Mouse (Mus musculus): Measurements from ENCODE around the gene Vasp. TPM values are rescaled to one million over a fixed set of nuclear protein-coding genes. Genes with fewer than 3 reads are reported as not detected.
A peak's percentile ranks its signal among the peaks of the same experiment; 100 is the strongest.
"Not testable (repeated sequence)": the region's sequence is repeated elsewhere in the genome, so short reads cannot be mapped to it uniquely, and the experiment has no call there.

Gene Vasp
- total and polyA plus RNA-seq, 2 experiments from 2014 or later, result 35.5 to 62.6 TPM

- WGBS, result 0% methylated on average over 25 of the region's 35 CpGs
- TF ChIP-seq CTCF (IDR thresholded peaks at IDR 0.05; ENCODE audit: low read depth), result no peak
- H3K9me3 ChIP-seq (ENCODE audit: low read length), result no peaks in the 10 kb centered on the region
These were observed 11.3 kb upstream of the Vasp start for GRCm38 (mm10) chr7:19282791-19283405.

GRCm38 (mm10) chr7:19282385-19282784 is 10.8 kb upstream of the Vasp start, which contains the start of gene Rtn2:
Gene Rtn2 (plus strand): TSS chr7:19282624.
- H3K27ac ChIP-seq, result peak within 1 kb of the TSS; percentile 87
- 1% methylated on average over 36 of the region's 37 CpGs for WGBS
- no peaks in the 10 kb centered on the region for H3K4me1 ChIP-seq (ENCODE audit: insufficient read depth, low read length)
- H3K27me3 ChIP-seq (ENCODE audit: insufficient read depth, low read length), result peaks cover 37% of the 10 kb centered on the region
- peak within 1 kb of the TSS; percentile 73 for H3K4me2 ChIP-seq (ENCODE audit: low read depth, low read length)
- peak; percentile 90 for DNase-seq (ENCODE audit: low spot score)
- no peak for TF ChIP-seq CTCF (IDR thresholded peaks at IDR 0.05; ENCODE audit: low read depth)
- no peaks in the 10 kb centered on the region for H3K9me3 ChIP-seq (ENCODE audit: low read length)
- H3K4me3 ChIP-seq (ENCODE audit: low read length), result peak within 1 kb of the TSS; percentile 72
- H3K36me3 ChIP-seq (ENCODE audit: insufficient read depth, low read length), result 0 out of 2 replicates have a peak, but pooled peaks cover 3% of the 10 kb centered on the region
- ATAC-seq, result peak; percentile 81
- peak within 1 kb of the TSS; percentile 95 for H3K9ac ChIP-seq (replicated peaks; ENCODE audit: low read length)

More at GRCm38 (mm10) chr7:19282791-19283405, 11.3 kb upstream of the Vasp start:
- peak; percentile 64 for DNase-seq (ENCODE audit: low spot score)
- Histone ChIP-seq H3K27me3 (ENCODE audit: insufficient read depth, low read length) (peaks cover 34% of the 10 kb centered on the region), H3K9ac (replicated peaks; ENCODE audit: low read length) (peak overlapping the region; percentile 95), H3K27ac (peak overlapping the region; percentile 87), H3K4me2 (ENCODE audit: low read depth, low read length) (peak overlapping the region; percentile 73), H3K36me3 (ENCODE audit: insufficient read depth, low read length) (0 out of 2 replicates have a peak, but pooled peaks cover 8% of the 10 kb centered on the region), H3K4me3 (ENCODE audit: low read length) (peak overlapping the region; percentile 72), H3K4me1 (ENCODE audit: insufficient read depth, low read length) (no peaks in the 10 kb centered on the region)
- peak; percentile 76 for ATAC-seq

DNA sequence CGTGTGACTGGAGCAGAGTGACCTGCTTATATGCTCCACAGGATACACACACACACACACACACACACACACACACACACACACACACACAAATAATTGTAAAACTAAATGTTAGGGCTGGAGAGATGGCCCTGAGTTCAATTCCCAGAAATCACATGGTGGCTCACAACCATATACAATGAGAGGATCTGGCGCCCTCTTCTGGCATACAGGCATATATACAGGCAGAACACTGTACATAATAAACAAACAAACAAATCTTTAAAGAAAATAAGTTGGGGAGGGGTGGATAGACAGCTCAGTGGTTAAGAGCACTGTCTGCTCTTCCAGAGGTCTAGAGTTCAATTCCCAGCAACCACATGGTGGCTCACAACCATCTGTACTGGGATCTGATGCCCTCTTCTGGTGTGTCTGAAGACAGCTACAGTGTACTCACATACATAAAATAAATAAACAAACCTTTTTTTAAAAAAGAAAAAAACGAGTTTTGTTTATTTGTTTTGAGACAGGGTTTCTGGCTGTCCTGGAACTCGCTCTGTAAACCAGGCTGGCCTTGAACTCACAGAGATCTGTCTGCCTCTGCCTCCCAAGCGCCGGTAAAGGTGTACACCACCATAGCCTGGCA is 10.2 kb upstream of the Vasp start:
- peak; percentile 0; the same call in 1 of the 2 replicates for ATAC-seq
- H3K9ac ChIP-seq (replicated peaks; ENCODE audit: low read length), result not testable (repeated sequence)
- peak; percentile 72 for TF ChIP-seq CTCF (IDR thresholded peaks at IDR 0.05; ENCODE audit: low read depth)

DNA sequence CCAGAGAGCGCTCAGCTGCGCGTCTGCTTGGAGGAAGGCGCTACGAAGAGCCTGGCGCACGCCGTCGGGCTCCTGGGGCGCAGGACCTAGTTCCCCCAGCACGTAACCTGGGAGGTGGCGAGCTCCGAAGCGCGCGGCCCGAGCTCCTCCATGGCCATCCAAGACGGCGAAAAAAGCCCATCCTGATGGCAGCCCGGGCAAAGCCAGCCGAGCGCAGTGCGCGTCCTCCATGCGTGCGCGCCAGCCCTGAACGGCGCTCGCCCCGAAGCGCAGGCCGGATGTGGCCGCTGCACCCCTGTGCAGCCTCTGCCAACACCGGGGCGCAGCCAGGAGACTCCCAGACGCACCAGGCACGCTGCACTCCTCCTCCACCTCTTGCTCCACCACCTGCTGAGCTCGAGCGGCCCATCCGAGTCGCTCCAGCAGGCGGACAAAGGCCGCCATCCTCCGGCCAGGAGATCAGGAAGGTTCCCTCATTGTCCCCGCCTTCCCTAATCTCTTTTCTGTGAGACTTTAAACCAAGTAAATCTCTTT is 8.0 kb upstream of the Vasp start, which contains the start of gene Ppm1n:
Ppm1n (minus strand) TSS at position 484 of the 534 bp plus-strand sequence.
- no peaks in the 10 kb centered on the region for H3K4me1 ChIP-seq (ENCODE audit: insufficient read depth, low read length)
- H3K9me3 ChIP-seq (ENCODE audit: low read length), result no peaks in the 10 kb centered on the region
- WGBS, result under 1% methylated on average over 46 of the region's 46 CpGs
- H3K4me3 ChIP-seq (ENCODE audit: low read length), result peak within 1 kb of the TSS; percentile 35
- H3K36me3 ChIP-seq (ENCODE audit: insufficient read depth, low read length), result no peaks in the 10 kb centered on the region
- DNase-seq (ENCODE audit: low spot score) (no peak), ATAC-seq (no peak)
- H3K27ac ChIP-seq, result no peak within 1 kb of the TSS
- 0 out of 2 replicates have a peak within 1 kb of the TSS, but pooled peaks have one; percentile 24 for H3K9ac ChIP-seq (replicated peaks; ENCODE audit: low read length)
- no peak for TF ChIP-seq CTCF (IDR thresholded peaks at IDR 0.05; ENCODE audit: low read depth)
- peaks cover 37% of the 10 kb centered on the region for H3K27me3 ChIP-seq (ENCODE audit: insufficient read depth, low read length)
- H3K4me2 ChIP-seq (ENCODE audit: low read depth, low read length), result peak within 1 kb of the TSS; percentile 51

More for the DNA sequence above, 10.2 kb upstream of the Vasp start:
- Histone ChIP-seq H3K27me3 (ENCODE audit: insufficient read depth, low read length) (peaks cover 37% of the 10 kb centered on the region), H3K4me3 (ENCODE audit: low read length) (peak overlapping the region; percentile 72), H3K4me2 (ENCODE audit: low read depth, low read length) (peak overlapping the region; percentile 73)
- not testable (repeated sequence) for H3K27ac ChIP-seq; H3K36me3 ChIP-seq (ENCODE audit: insufficient read depth, low read length); H3K4me1 ChIP-seq (ENCODE audit: insufficient read depth, low read length); H3K9me3 ChIP-seq (ENCODE audit: low read length)
- DNase-seq (ENCODE audit: low spot score), result peak; percentile 70
- 40% methylated on average over 6 of the region's 6 CpGs for WGBS

- no peak overlapping the region for H3K27ac ChIP-seq
- no peak for TF ChIP-seq CTCF (IDR thresholded peaks at IDR 0.05; ENCODE audit: low read depth)
- H3K4me1 ChIP-seq (ENCODE audit: insufficient read depth, low read length), result no peaks in the 10 kb centered on the region
- H3K4me3 ChIP-seq (ENCODE audit: low read length), result peak overlapping the region; percentile 35
- DNase-seq (ENCODE audit: low spot score) (no peak), ATAC-seq (no peak)
- H3K4me2 ChIP-seq (ENCODE audit: low read depth, low read length), result peak overlapping the region; percentile 51
- H3K27me3 ChIP-seq (ENCODE audit: insufficient read depth, low read length), result peaks cover 37% of the 10 kb centered on the region
- H3K9me3 ChIP-seq (ENCODE audit: low read length), result no peaks in the 10 kb centered on the region
- H3K9ac ChIP-seq (replicated peaks; ENCODE audit: low read length), result 0 out of 2 replicates have a peak overlapping the region, but pooled peaks have one; percentile 24
- no peaks in the 10 kb centered on the region for H3K36me3 ChIP-seq (ENCODE audit: insufficient read depth, low read length)
- WGBS, result 4% methylated on average over 34 of the region's 34 CpGs
These were observed 7.4 kb upstream of the Vasp start for GRCm38 (mm10) chr7:19279052-19279451.

GRCm38 (mm10) chr7:19276253-19276652 is 4.6 kb upstream of the Vasp start:
- H3K4me1 ChIP-seq (ENCODE audit: insufficient read depth, low read length), result no peaks in the 10 kb centered on the region
- no peak overlapping the region for H3K4me3 ChIP-seq (ENCODE audit: low read length)
- peaks cover 35% of the 10 kb centered on the region for H3K27me3 ChIP-seq (ENCODE audit: insufficient read depth, low read length)
- H3K9me3 ChIP-seq (ENCODE audit: low read length), result no peaks in the 10 kb centered on the region
- ATAC-seq (no peak), DNase-seq (ENCODE audit: low spot score) (no peak)
- no peak overlapping the region for H3K4me2 ChIP-seq (ENCODE audit: low read depth, low read length)
- no peak overlapping the region for H3K27ac ChIP-seq
- WGBS, result 53% methylated on average over 4 of the region's 4 CpGs
- no peaks in the 10 kb centered on the region for H3K36me3 ChIP-seq (ENCODE audit: insufficient read depth, low read length)
- H3K9ac ChIP-seq (replicated peaks; ENCODE audit: low read length), result no peak overlapping the region
- no peak; the same call in 1 of the 2 replicates for TF ChIP-seq CTCF (IDR thresholded peaks at IDR 0.05; ENCODE audit: low read depth)

Measured in hindbrain, postnatal 0 days (tissue).